Mouse (Mus musculus) T-helper 17 cell (primary cell): ENCODE measurements at regions not wholly inside any gene's neighbourhood (a gene's known extent, or its start where the extent isn't known, plus 50 kb on each side); places are given as distances from the start of the nearest gene placed in this dataset.

Source experiments
- in situ Hi-C, 2 experiments: fragments of 300-600 bp; cut with MboI, MseI; formaldehyde crosslinking; loops; 1 replicate in 1 of 2; 2 replicates in 1 of 2; pipeline ENCODE4 v1.15.1; 2025; ENCODE audit warnings: high pct_unique_total_duplicates in 2 of 2

GRCm38 (mm10) chr8:88417307-88418095 lies 55.5 kb upstream of the Brd7 start:
- in situ Hi-C loops: no loop called here

GRCm38 (mm10) chr8:88423264-88423663 lies 61.3 kb upstream of the Brd7 start:
- in situ Hi-C loops: no loop called here

GRCm38 (mm10) chr8:88428560-88428959 lies 66.6 kb upstream of the Brd7 start:
- in situ Hi-C loops: no loop called here

- in situ Hi-C loops: no loop called here
Observed at GRCm38 (mm10) chr8:88431389-88431788, 69.4 kb upstream of the Brd7 start.

- in situ Hi-C loops: no loop called here
Observed at GRCm38 (mm10) chr8:88435686-88436085, 73.7 kb upstream of the Brd7 start.

GRCm38 (mm10) chr8:88440219-88440618 lies 78.2 kb upstream of the Brd7 start:
- in situ Hi-C loops: loop anchor here in 1 of 2 experiments (10.0 kb wide), 1 partner anchor 1425 kb away; no protein-coding TSS in a partner anchor

GRCm38 (mm10) chr8:88443397-88443796 lies 77.8 kb upstream of the Nkd1 start:
- in situ Hi-C loops: loop anchor here in 1 of 2 experiments (10.0 kb wide), 1 partner anchor 1429 kb away; no protein-coding TSS in a partner anchor

- in situ Hi-C loops: loop anchor here in 1 of 2 experiments (10.0 kb wide), 1 partner anchor 1433 kb away; no protein-coding TSS in a partner anchor
Observed at GRCm38 (mm10) chr8:88447406-88447805, 73.7 kb upstream of the Nkd1 start.

- in situ Hi-C loops: loop anchor here in 1 of 2 experiments (10.0 kb wide), 1 partner anchor 1433 kb away; no protein-coding TSS in a partner anchor
Observed at GRCm38 (mm10) chr8:88447844-88448535, 73.2 kb upstream of the Nkd1 start.

GRCm38 (mm10) chr8:88449001-88449400 lies 72.2 kb upstream of the Nkd1 start:
- in situ Hi-C loops: loop anchor here in 1 of 2 experiments (10.0 kb wide), 1 partner anchor 1434 kb away; no protein-coding TSS in a partner anchor

- in situ Hi-C loops: loop anchor here in 1 of 2 experiments (10.0 kb wide), 1 partner anchor 1435 kb away; no protein-coding TSS in a partner anchor
Observed at GRCm38 (mm10) chr8:88449534-88449933, 71.6 kb upstream of the Nkd1 start.

GRCm38 (mm10) chr8:88450864-88451657 lies 70.1 kb upstream of the Nkd1 start:
- in situ Hi-C loops: loop anchor here in 1 of 2 experiments (5.0 kb wide), 1 partner anchor 706 kb away; no protein-coding TSS in a partner anchor

- in situ Hi-C loops: loop anchor here in 1 of 2 experiments (5.0 kb wide), 1 partner anchor 705 kb away; no protein-coding TSS in a partner anchor
Observed at GRCm38 (mm10) chr8:88451658-88452500, 69.3 kb upstream of the Nkd1 start.

- in situ Hi-C loops: loop anchor here in 1 of 2 experiments (5.0 kb wide), 1 partner anchor 705 kb away; no protein-coding TSS in a partner anchor
Observed at GRCm38 (mm10) chr8:88452501-88452847, 68.7 kb upstream of the Nkd1 start.

- in situ Hi-C loops: loop anchor here in 1 of 2 experiments (5.0 kb wide), 1 partner anchor 703 kb away; no protein-coding TSS in a partner anchor
Observed at GRCm38 (mm10) chr8:88454048-88454696, 67.0 kb upstream of the Nkd1 start.

GRCm38 (mm10) chr8:88454906-88455305 lies 66.2 kb upstream of the Nkd1 start:
- in situ Hi-C loops: loop anchor here in 1 of 2 experiments (5.0 kb wide), 1 partner anchor 702 kb away; no protein-coding TSS in a partner anchor

- in situ Hi-C loops: no loop called here
Observed at GRCm38 (mm10) chr8:88455434-88456020, 65.6 kb upstream of the Nkd1 start.

GRCm38 (mm10) chr8:88459197-88459596 lies 62.0 kb upstream of the Nkd1 start:
- in situ Hi-C loops: no loop called here

- in situ Hi-C loops: no loop called here
Observed at GRCm38 (mm10) chr8:88467756-88468155, 53.4 kb upstream of the Nkd1 start.
